Mouse (Mus musculus): ENCODE results near the gene Myh11.

DNA sequence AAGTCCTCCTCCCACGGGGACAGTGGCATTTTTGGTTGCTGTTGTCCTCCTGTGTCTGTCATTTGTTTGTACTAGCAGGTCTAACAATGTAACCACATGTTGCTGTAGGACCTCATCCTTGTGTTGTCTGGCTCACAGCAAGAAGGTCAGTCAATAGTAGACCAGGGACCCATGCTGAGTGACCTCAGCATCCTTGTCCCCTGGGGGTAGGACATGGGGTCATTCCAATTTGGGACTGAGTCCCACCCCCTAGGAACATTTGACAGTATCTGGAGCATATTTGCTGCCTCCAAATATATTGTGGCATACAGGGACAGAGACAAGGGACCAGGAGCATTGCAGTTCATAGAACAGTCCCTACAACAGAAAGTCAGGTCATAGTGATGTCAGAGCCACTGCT lies 41.3 kb downstream of the Myh11 start:
- TF ChIP-seq CTCF (IDR thresholded peaks at IDR 0.05) (no peak), POLR2A (IDR thresholded peaks at IDR 0.05; ENCODE audit: insufficient read depth, low read depth, low read length) (no peak)
